Mouse (Mus musculus): ENCODE data around the gene Clec18a. TPM values are rescaled to one million over a fixed set of nuclear protein-coding genes. Genes with fewer than 3 reads are reported as not detected.
"Not testable (repeated sequence)": the region's sequence is repeated elsewhere in the genome, so short reads cannot be mapped to it uniquely, and the experiment has no call there.

Clec18a gene
- 0.70 and 1.5 TPM in 2 replicates for polyA plus RNA-seq (2014; fragmentation: Nextera tagmentation; extraction: Ambion mirVana)

DNA sequence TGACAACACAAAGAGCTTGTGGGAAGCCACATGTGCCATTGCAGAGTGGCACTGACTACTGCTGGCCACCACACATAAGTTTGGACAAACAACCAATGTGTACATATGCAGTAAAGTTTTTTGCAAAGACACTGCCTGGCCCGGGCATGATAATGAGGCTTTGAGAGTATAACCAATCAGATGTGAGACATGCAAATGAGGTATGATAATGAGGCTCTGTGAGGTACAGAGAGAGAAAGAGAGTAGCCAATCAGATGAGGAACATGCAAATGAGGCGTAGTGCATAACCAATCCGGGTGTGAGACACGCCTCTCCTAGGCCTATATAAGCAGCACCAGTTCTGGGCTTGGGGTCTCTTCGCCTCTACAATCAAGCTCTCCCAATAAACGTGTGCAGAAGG is at the start of gene Clec18a:
TSS of gene Clec18a (minus strand) at position 101 of the 400 bp plus-strand sequence.
- H3K4me3 ChIP-seq (ENCODE audit: low read depth, low read length); H3K4me1 ChIP-seq (ENCODE audit: control insufficient read depth, insufficient read depth, low read length); H3K36me3 ChIP-seq (ENCODE audit: control insufficient read depth, insufficient read depth, low read length); ATAC-seq (ENCODE audit: low read depth); H3K9ac ChIP-seq (replicated peaks; ENCODE audit: low read depth, low read length); H3K4me2 ChIP-seq (ENCODE audit: low read depth, low read length); H3K9me3 ChIP-seq (ENCODE audit: control insufficient read depth, low read length); H3K27ac ChIP-seq (ENCODE audit: low read depth, low read length); H3K27me3 ChIP-seq (ENCODE audit: control insufficient read depth, insufficient read depth, low read length): not testable (repeated sequence)
- 98% methylated on average over 5 of the region's 6 CpGs for whole genome bisulfite sequencing

DNA sequence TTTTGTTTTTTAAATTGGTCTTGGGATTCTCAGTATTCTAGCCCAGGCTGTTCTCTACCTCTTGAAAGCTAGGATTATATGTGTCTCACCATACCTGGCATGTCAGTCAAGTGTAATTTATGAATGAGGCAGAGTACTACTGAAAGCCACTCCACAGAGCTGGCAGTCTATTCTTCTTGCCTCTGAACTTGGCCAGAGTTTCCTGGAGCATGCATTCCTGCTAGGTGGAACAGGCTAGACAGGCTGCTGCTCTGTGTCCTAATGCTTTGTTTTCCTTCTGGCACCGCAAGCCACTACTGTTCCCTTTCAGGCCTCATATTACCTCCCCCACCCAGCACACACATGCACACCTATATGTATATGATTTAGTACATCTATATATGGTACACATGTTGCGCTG is 38.5 kb upstream of the Clec18a start:
- H3K27me3 ChIP-seq (ENCODE audit: control insufficient read depth, insufficient read depth, low read length): no peaks in the 10 kb centered on the region
- H3K4me1 ChIP-seq (ENCODE audit: control insufficient read depth, insufficient read depth, low read length): no peaks in the 10 kb centered on the region
- no peaks in the 10 kb centered on the region for H3K9me3 ChIP-seq (ENCODE audit: control insufficient read depth, low read length)
- WGBS: 95% methylated on average over 2 of the region's 2 CpGs
- no peak overlapping the region for H3K9ac ChIP-seq (replicated peaks; ENCODE audit: low read depth, low read length)
- no peak for ATAC-seq (ENCODE audit: low read depth)
- no peak overlapping the region for H3K4me3 ChIP-seq (ENCODE audit: low read depth, low read length)
- no peak overlapping the region for H3K4me2 ChIP-seq (ENCODE audit: low read depth, low read length)
- H3K36me3 ChIP-seq (ENCODE audit: control insufficient read depth, insufficient read depth, low read length): peaks cover 57% of the 10 kb centered on the region
- no peak overlapping the region for H3K27ac ChIP-seq (ENCODE audit: low read depth, low read length)

GRCm38 (mm10) chr8:111119481-111119880 is 27.3 kb upstream of the Clec18a start:
- Histone ChIP-seq H3K4me2 (ENCODE audit: low read depth, low read length) (no peak overlapping the region), H3K27me3 (ENCODE audit: control insufficient read depth, insufficient read depth, low read length) (no peaks in the 10 kb centered on the region), H3K27ac (ENCODE audit: low read depth, low read length) (no peak overlapping the region), H3K9me3 (ENCODE audit: control insufficient read depth, low read length) (no peaks in the 10 kb centered on the region), H3K36me3 (ENCODE audit: control insufficient read depth, insufficient read depth, low read length) (peaks cover 53% of the 10 kb centered on the region), H3K9ac (replicated peaks; ENCODE audit: low read depth, low read length) (no peak overlapping the region), H3K4me3 (ENCODE audit: low read depth, low read length) (no peak overlapping the region), H3K4me1 (ENCODE audit: control insufficient read depth, insufficient read depth, low read length) (no peaks in the 10 kb centered on the region)
- no peak for ATAC-seq (ENCODE audit: low read depth)
- WGBS: 96% methylated on average over 3 of the region's 3 CpGs

DNA sequence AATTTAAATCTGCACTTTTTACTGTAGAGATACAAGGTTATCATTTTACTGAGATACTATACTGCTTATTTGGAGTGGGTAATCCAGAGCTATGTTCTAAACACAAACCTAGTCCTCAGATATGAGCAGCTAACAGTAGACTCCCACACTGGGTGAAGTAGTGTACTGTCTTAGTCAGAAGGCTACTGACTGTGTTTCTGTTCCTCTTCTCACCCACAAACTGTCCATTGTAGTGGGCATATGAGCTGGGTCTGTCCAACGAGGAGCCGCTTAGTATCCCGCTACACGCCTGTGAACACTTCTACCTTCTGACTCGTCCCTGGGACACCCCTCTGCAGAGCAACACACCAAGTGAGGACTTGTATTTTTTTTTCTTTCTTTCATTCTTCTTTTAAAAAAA is 22.7 kb upstream of the Clec18a start:
- Histone ChIP-seq H3K4me1 (ENCODE audit: control insufficient read depth, insufficient read depth, low read length) (no peaks in the 10 kb centered on the region), H3K9ac (replicated peaks; ENCODE audit: low read depth, low read length) (no peak overlapping the region), H3K27ac (ENCODE audit: low read depth, low read length) (no peak overlapping the region), H3K4me3 (ENCODE audit: low read depth, low read length) (no peak overlapping the region), H3K36me3 (ENCODE audit: control insufficient read depth, insufficient read depth, low read length) (peaks cover 42% of the 10 kb centered on the region), H3K4me2 (ENCODE audit: low read depth, low read length) (no peak overlapping the region), H3K9me3 (ENCODE audit: control insufficient read depth, low read length) (no peaks in the 10 kb centered on the region), H3K27me3 (ENCODE audit: control insufficient read depth, insufficient read depth, low read length) (no peaks in the 10 kb centered on the region)
- ATAC-seq (ENCODE audit: low read depth): no peak
- 96% methylated on average over 5 of the region's 5 CpGs for WGBS

DNA sequence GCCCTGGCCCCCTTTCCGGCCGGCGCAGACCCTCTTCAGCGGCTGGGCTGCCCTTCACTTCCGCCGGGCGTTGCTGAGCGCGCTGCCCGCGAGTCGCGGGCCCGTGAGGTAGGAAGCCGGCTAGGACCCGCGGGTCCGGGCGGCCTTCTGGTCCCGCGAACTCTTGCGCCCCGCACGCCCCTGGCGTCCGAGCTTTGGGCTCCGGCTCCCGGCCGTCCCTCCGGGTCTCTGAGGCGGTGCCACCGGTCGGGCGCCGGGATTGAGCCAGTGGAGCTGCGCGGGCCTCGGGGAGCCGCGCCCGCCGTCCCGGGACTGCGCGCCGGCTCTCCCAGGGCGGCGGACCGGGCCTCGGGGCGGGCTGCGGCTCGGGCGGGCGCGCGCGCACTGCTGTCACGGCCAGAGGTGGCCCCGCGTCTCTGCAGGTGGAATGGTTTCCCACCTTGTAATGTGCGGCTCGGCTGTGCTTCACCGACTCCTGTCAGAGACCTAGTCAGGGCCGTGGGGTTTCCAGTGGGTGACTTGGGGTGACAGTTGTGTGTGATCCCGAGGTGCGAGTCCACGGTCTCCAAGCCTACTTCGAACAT is 2.6 kb upstream of the Clec18a start:
- WGBS: under 1% methylated on average over 50 of the region's 69 CpGs

GRCm38 (mm10) chr8:111093865-111094718 is 1.9 kb upstream of the Clec18a start, which contains the start of gene Pdpr:
Gene Pdpr, plus strand, starts transcription at chr8:111094630.
- peak within 1 kb of the TSS; percentile 70 for H3K4me2 ChIP-seq (ENCODE audit: low read depth, low read length)
- H3K4me3 ChIP-seq (ENCODE audit: low read depth, low read length): peak within 1 kb of the TSS; percentile 56
- H3K9me3 ChIP-seq (ENCODE audit: control insufficient read depth, low read length): no peaks in the 10 kb centered on the region
- ATAC-seq (ENCODE audit: low read depth): peak; percentile 95
- H3K4me1 ChIP-seq (ENCODE audit: control insufficient read depth, insufficient read depth, low read length): peaks cover 5% of the 10 kb centered on the region
- peak within 1 kb of the TSS; percentile 79 for H3K27ac ChIP-seq (ENCODE audit: low read depth, low read length)
- H3K27me3 ChIP-seq (ENCODE audit: control insufficient read depth, insufficient read depth, low read length): no peaks in the 10 kb centered on the region
- 7% methylated on average over 44 of the region's 72 CpGs for WGBS
- no peaks in the 10 kb centered on the region for H3K36me3 ChIP-seq (ENCODE audit: control insufficient read depth, insufficient read depth, low read length)
- H3K9ac ChIP-seq (replicated peaks; ENCODE audit: low read depth, low read length): peak within 1 kb of the TSS; percentile 74

More for the DNA sequence above, 2.6 kb upstream of the Clec18a start:
- H3K36me3 ChIP-seq (ENCODE audit: control insufficient read depth, insufficient read depth, low read length); H3K4me1 ChIP-seq (ENCODE audit: control insufficient read depth, insufficient read depth, low read length); H3K9me3 ChIP-seq (ENCODE audit: control insufficient read depth, low read length); H3K27me3 ChIP-seq (ENCODE audit: control insufficient read depth, insufficient read depth, low read length); H3K27ac ChIP-seq (ENCODE audit: low read depth, low read length): not testable (repeated sequence)
- Histone ChIP-seq H3K4me2 (ENCODE audit: low read depth, low read length) (peak overlapping the region; percentile 70), H3K9ac (replicated peaks; ENCODE audit: low read depth, low read length) (peak overlapping the region; percentile 74), H3K4me3 (ENCODE audit: low read depth, low read length) (peak overlapping the region; percentile 56)
- peak; percentile 59 for ATAC-seq (ENCODE audit: low read depth)

- Histone ChIP-seq H3K36me3 (ENCODE audit: control insufficient read depth, insufficient read depth, low read length) (no peaks in the 10 kb centered on the region), H3K9ac (replicated peaks; ENCODE audit: low read depth, low read length) (no peak overlapping the region), H3K27ac (ENCODE audit: low read depth, low read length) (no peak overlapping the region), H3K27me3 (ENCODE audit: control insufficient read depth, insufficient read depth, low read length) (no peaks in the 10 kb centered on the region), H3K4me1 (ENCODE audit: control insufficient read depth, insufficient read depth, low read length) (peaks cover 5% of the 10 kb centered on the region), H3K4me2 (ENCODE audit: low read depth, low read length) (no peak overlapping the region), H3K9me3 (ENCODE audit: control insufficient read depth, low read length) (no peaks in the 10 kb centered on the region), H3K4me3 (ENCODE audit: low read depth, low read length) (no peak overlapping the region)
- 83% methylated on average over 7 of the region's 7 CpGs for WGBS
- ATAC-seq (ENCODE audit: low read depth): no peak
Observed at GRCm38 (mm10) chr8:111091706-111092105, 520 bp downstream of the Clec18a start.

DNA sequence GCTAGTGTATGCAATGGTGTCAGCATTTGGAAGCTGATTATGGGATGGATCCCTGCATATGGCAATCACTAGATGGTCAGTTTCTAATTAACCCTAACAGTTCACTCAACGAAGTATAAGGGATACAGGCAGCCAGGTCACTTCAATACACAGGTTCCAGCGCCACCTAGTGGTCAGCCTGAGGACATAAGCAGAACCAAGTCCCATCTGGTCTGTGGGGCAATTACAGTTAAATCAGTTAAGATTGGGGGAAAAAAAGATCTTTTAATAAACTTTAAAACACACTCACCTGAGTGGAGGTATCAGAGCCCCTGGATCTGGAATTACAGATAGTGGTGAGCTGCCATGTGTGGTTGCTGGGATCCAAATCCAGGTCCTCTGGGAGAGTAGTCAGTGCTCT is 2.1 kb downstream of the Clec18a start:
- H3K4me2 ChIP-seq (ENCODE audit: low read depth, low read length): no peak overlapping the region
- ATAC-seq (ENCODE audit: low read depth): no peak
- H3K36me3 ChIP-seq (ENCODE audit: control insufficient read depth, insufficient read depth, low read length): no peaks in the 10 kb centered on the region
- no peaks in the 10 kb centered on the region; the same call in 1 of the 2 replicates for H3K4me1 ChIP-seq (ENCODE audit: control insufficient read depth, insufficient read depth, low read length)
- H3K27me3 ChIP-seq (ENCODE audit: control insufficient read depth, insufficient read depth, low read length): no peaks in the 10 kb centered on the region
- no peaks in the 10 kb centered on the region for H3K9me3 ChIP-seq (ENCODE audit: control insufficient read depth, low read length)
- WGBS: 0% methylated on average over 2 of the region's 2 CpGs
- H3K9ac ChIP-seq (replicated peaks; ENCODE audit: low read depth, low read length): no peak overlapping the region
- no peak overlapping the region for H3K27ac ChIP-seq (ENCODE audit: low read depth, low read length)
- H3K4me3 ChIP-seq (ENCODE audit: low read depth, low read length): no peak overlapping the region

DNA sequence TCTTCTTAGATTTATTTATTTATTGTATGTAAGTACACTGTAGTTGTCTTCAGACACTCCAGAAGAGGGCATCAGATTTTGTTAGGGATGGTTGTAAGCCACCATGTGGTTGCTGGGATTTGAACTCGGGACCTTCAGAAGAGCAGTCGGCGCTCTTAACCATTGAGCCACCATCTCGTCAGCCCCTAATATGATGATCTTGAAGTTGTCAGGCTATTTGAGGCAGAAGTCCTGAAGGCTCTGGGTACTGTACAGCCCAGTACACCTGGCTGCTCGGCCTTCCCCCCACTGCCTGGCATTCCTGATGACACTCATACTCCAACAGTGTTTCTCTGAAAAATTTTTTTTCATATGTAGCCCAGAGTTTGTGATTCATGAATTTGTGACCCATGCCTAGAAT is 8.3 kb downstream of the Clec18a start:
- not testable (repeated sequence) for H3K9me3 ChIP-seq (ENCODE audit: control insufficient read depth, low read length)

More for the DNA sequence above, 8.3 kb downstream of the Clec18a start:
- H3K9ac ChIP-seq (replicated peaks; ENCODE audit: low read depth, low read length); H3K4me2 ChIP-seq (ENCODE audit: low read depth, low read length); H3K27me3 ChIP-seq (ENCODE audit: control insufficient read depth, insufficient read depth, low read length); H3K27ac ChIP-seq (ENCODE audit: low read depth, low read length); ATAC-seq (ENCODE audit: low read depth); H3K36me3 ChIP-seq (ENCODE audit: control insufficient read depth, insufficient read depth, low read length); H3K4me3 ChIP-seq (ENCODE audit: low read depth, low read length); H3K4me1 ChIP-seq (ENCODE audit: control insufficient read depth, insufficient read depth, low read length): not testable (repeated sequence)
- 90% methylated on average over 5 of the region's 5 CpGs for WGBS

All from neural tube, embryonic 14.5 days (tissue).